Mouse (Mus musculus) lung, embryonic 15.5 days (tissue): ENCODE data around the gene Slc25a16. TPM values are rescaled to one million over a fixed set of nuclear protein-coding genes. Genes with fewer than 3 reads are reported as not detected.
A peak's percentile ranks its signal among the peaks of the same experiment; 100 is the strongest.

ENCODE experiments used
- ATAC-seq: fragments of 200-750 bp; cut with Nextera tagmentation; 2 replicates; pipeline ENCODE4 v1.8.0; 2017; ENCODE audit warnings: moderate number of reproducible peaks, borderline replicate concordance; ENCODE audit not compliant: low FRiP score, low TSS enrichment; ENCODE audit errors: extremely low read depth
- H3K27ac ChIP-seq: fragments of 300-500 bp; sonication (generic); 2 replicates; pipeline ENCODE4 v1.5.1; 2015; ENCODE audit warnings: moderate library complexity, mild to moderate bottlenecking, inconsistent platforms
- H3K27me3 ChIP-seq: fragments of 300-500 bp; sonication (generic); 2 replicates; pipeline ENCODE4 v1.6.1; 2015; ENCODE audit warnings: inconsistent platforms
- H3K36me3 ChIP-seq: fragments of 300-500 bp; sonication (generic); 2 replicates; pipeline ENCODE4 v1.6.1; 2015; ENCODE audit warnings: inconsistent platforms
- H3K4me1 ChIP-seq: fragments of 300-500 bp; sonication (generic); 2 replicates; pipeline ENCODE4 v1.6.1; 2015; ENCODE audit warnings: inconsistent platforms
- H3K4me2 ChIP-seq: fragments of 300-500 bp; sonication (generic); 2 replicates; pipeline ENCODE4 v1.6.1; 2015; ENCODE audit warnings: inconsistent platforms, mild to moderate bottlenecking, moderate library complexity
- H3K4me3 ChIP-seq: fragments of 300-500 bp; sonication (generic); 2 replicates; pipeline ENCODE4 v1.5.1; 2015; ENCODE audit warnings: mild to moderate bottlenecking, inconsistent platforms
- H3K9ac ChIP-seq: fragments of 300-500 bp; sonication (generic); 2 replicates; pipeline ENCODE4 v1.6.1; 2015; ENCODE audit warnings: inconsistent platforms
- H3K9me3 ChIP-seq: fragments of 300-500 bp; sonication (generic); 2 replicates; pipeline ENCODE4 v1.6.1; 2016; ENCODE audit warnings: inconsistent platforms
- WGBS: fragments of 180-500 bp; shearing (Covaris S2); methylation state at CpG from one replicate; pipeline ENCODE4 v1.1.7; 2015; 5-methylcytosine and 5-hydroxymethylcytosine counted together
- polyA plus RNA-seq: library from polyadenylated mRNA; unstranded; fragments of >200 nt; fragmentation: Nextera tagmentation; extraction: Ambion mirVana; gene quantifications from 2 replicates; pipeline ENCODE4 v1.2.1, GENCODE M21; 2015

Gene Slc25a16
- polyA plus RNA-seq, 1 experiment from 2014 or later: 15.7 TPM

GRCm38 (mm10) chr10:62979667-62980038 lies 59.2 kb downstream of the Slc25a16 start:
- Histone ChIP-seq H3K27me3 (no peaks in the 10 kb centered on the region), H3K4me2 (peak overlapping the region; percentile 63), H3K9ac (peak overlapping the region; percentile 82), H3K36me3 (peaks cover 9% of the 10 kb centered on the region; the same call in 1 of the 2 replicates), H3K4me1 (peaks cover 5% of the 10 kb centered on the region), H3K27ac (no peak overlapping the region), H3K4me3 (peak overlapping the region; percentile 97), H3K9me3 (no peaks in the 10 kb centered on the region)
- no peak for ATAC-seq
- WGBS: 8% methylated on average over 10 of the region's 10 CpGs

- whole genome bisulfite sequencing: 1% methylated on average over 77 of the region's 77 CpGs
- no peaks in the 10 kb centered on the region for H3K9me3 ChIP-seq
These were observed 59.9 kb downstream of the Slc25a16 start, which contains the start of gene Rufy2 for GRCm38 (mm10) chr10:62980039-62980954. Gene Rufy2 (plus strand): TSS chr10:62980223.

GRCm38 (mm10) chr10:62984072-62984471 lies 63.6 kb downstream of the Slc25a16 start:
- H3K4me3 ChIP-seq: no peak overlapping the region
- peaks cover 5% of the 10 kb centered on the region for H3K4me1 ChIP-seq
- no peak overlapping the region for H3K4me2 ChIP-seq
- H3K27ac ChIP-seq: no peak overlapping the region
- H3K36me3 ChIP-seq: peaks cover 18% of the 10 kb centered on the region; the same call in 1 of the 2 replicates
- H3K9me3 ChIP-seq: no peaks in the 10 kb centered on the region
- WGBS: 91% methylated on average over 11 of the region's 11 CpGs
- no peaks in the 10 kb centered on the region for H3K27me3 ChIP-seq
- H3K9ac ChIP-seq: no peak overlapping the region
- ATAC-seq: no peak

More at GRCm38 (mm10) chr10:62980039-62980954, 59.9 kb downstream of the Slc25a16 start, which contains the start of gene Rufy2:
- peaks cover 5% of the 10 kb centered on the region for H3K4me1 ChIP-seq
- H3K36me3 ChIP-seq: peaks cover 15% of the 10 kb centered on the region; the same call in 1 of the 2 replicates
- H3K4me3 ChIP-seq: peak within 1 kb of the TSS; percentile 97
- peak within 1 kb of the TSS; percentile 47; the same call in 1 of the 2 replicates for H3K27ac ChIP-seq
- H3K27me3 ChIP-seq: no peaks in the 10 kb centered on the region
- peak within 1 kb of the TSS; percentile 63 for H3K4me2 ChIP-seq
- ATAC-seq: peak; percentile 91
- peak within 1 kb of the TSS; percentile 82 for H3K9ac ChIP-seq

GRCm38 (mm10) chr10:62984495-62984894 lies 64.1 kb downstream of the Slc25a16 start:
- no peaks in the 10 kb centered on the region for H3K9me3 ChIP-seq
- 85% methylated on average over 6 of the region's 6 CpGs for WGBS
- ATAC-seq: no peak
- H3K36me3 ChIP-seq: peaks cover 18% of the 10 kb centered on the region; the same call in 1 of the 2 replicates
- H3K4me3 ChIP-seq: no peak overlapping the region
- no peak overlapping the region for H3K4me2 ChIP-seq
- H3K4me1 ChIP-seq: peaks cover 5% of the 10 kb centered on the region
- no peaks in the 10 kb centered on the region for H3K27me3 ChIP-seq
- H3K27ac ChIP-seq: no peak overlapping the region
- no peak overlapping the region for H3K9ac ChIP-seq

- 28% methylated on average over 3 of the region's 3 CpGs for WGBS
These were observed 66.9 kb downstream of the Slc25a16 start for GRCm38 (mm10) chr10:62987341-62987740.

GRCm38 (mm10) chr10:62990636-62991035 lies 70.2 kb downstream of the Slc25a16 start:
- no peaks in the 10 kb centered on the region for H3K4me1 ChIP-seq
- H3K27me3 ChIP-seq: no peaks in the 10 kb centered on the region
- peaks cover 41% of the 10 kb centered on the region for H3K36me3 ChIP-seq
- H3K9me3 ChIP-seq: no peaks in the 10 kb centered on the region
- 91% methylated on average over 15 of the region's 15 CpGs for WGBS
- no peak overlapping the region for H3K9ac ChIP-seq
- no peak overlapping the region for H3K4me2 ChIP-seq
- H3K27ac ChIP-seq: no peak overlapping the region
- ATAC-seq: no peak
- no peak overlapping the region for H3K4me3 ChIP-seq

More at GRCm38 (mm10) chr10:62987341-62987740, 66.9 kb downstream of the Slc25a16 start:
- H3K9ac ChIP-seq: no peak overlapping the region
- no peak for ATAC-seq
- no peaks in the 10 kb centered on the region for H3K27me3 ChIP-seq
- H3K4me3 ChIP-seq: no peak overlapping the region
- H3K4me2 ChIP-seq: no peak overlapping the region
- H3K27ac ChIP-seq: no peak overlapping the region
- no peaks in the 10 kb centered on the region for H3K9me3 ChIP-seq
- H3K4me1 ChIP-seq: no peaks in the 10 kb centered on the region
- peaks cover 37% of the 10 kb centered on the region; the same call in 1 of the 2 replicates for H3K36me3 ChIP-seq

GRCm38 (mm10) chr10:62993991-62994390 lies 73.6 kb downstream of the Slc25a16 start:
- Histone ChIP-seq H3K9me3 (no peaks in the 10 kb centered on the region), H3K4me3 (no peak overlapping the region), H3K27ac (no peak overlapping the region), H3K36me3 (peaks cover 59% of the 10 kb centered on the region), H3K27me3 (no peaks in the 10 kb centered on the region), H3K4me2 (no peak overlapping the region), H3K4me1 (no peaks in the 10 kb centered on the region), H3K9ac (no peak overlapping the region)
- no peak for ATAC-seq
- 82% methylated on average over 5 of the region's 9 CpGs for WGBS

Other genes with a start within 250 kb of the Slc25a16 start
- gene Stox1, start 194.5 kb upstream of the Slc25a16 start, polyA plus RNA-seq: 3.6 and 5.5 TPM in 2 replicates
- 113 and 127 TPM in 2 replicates for gene Ccar1, start 128.3 kb upstream of the Slc25a16 start, polyA plus RNA-seq
- 27.7 and 28.5 TPM in 2 replicates for gene Tet1, start 11.6 kb upstream of the Slc25a16 start, polyA plus RNA-seq
- 17.4 and 17.9 TPM in 2 replicates for gene Dna2, start 26.4 kb downstream of the Slc25a16 start, polyA plus RNA-seq
- gene Rufy2, start 59.6 kb downstream of the Slc25a16 start, polyA plus RNA-seq: 19.1 and 21.9 TPM in 2 replicates
- gene Hnrnph3, start 103.6 kb downstream of the Slc25a16 start, polyA plus RNA-seq: 111 and 114 TPM in 2 replicates
- 1.1 and 1.5 TPM in 2 replicates for gene Pbld2, start 103.7 kb downstream of the Slc25a16 start, polyA plus RNA-seq
- gene Pbld1, start 139.5 kb downstream of the Slc25a16 start, polyA plus RNA-seq: 0.77 and 0.89 TPM in 2 replicates
- gene Atoh7, start 179.0 kb downstream of the Slc25a16 start, polyA plus RNA-seq: not detected in 2 replicates